Mouse (Mus musculus) bone marrow macrophage, adult 2 months (primary cell): ENCODE results near the gene Nup214.

Experiments used
- CTCF ChIP-seq: IDR thresholded peaks from 2 replicates; pipeline ENCODE4 v1.5.1; 2012; ENCODE audit warnings: low read depth, mild to moderate bottlenecking, low read length, moderate library complexity
- POLR2A ChIP-seq: IDR thresholded peaks from 2 replicates; pipeline ENCODE4 v1.6.1; 2012; ENCODE audit warnings: mild to moderate bottlenecking, low read depth, low read length, borderline replicate concordance

GRCm38 (mm10) chr2:31960986-31961385 lies 13.2 kb upstream of the Nup214 start:
- no peak for TF ChIP-seq CTCF
- TF ChIP-seq POLR2A = no peak
